Mouse (Mus musculus): Measurements from ENCODE around the gene Cpeb2.
A peak's percentile ranks its signal among the peaks of the same experiment; 100 is the strongest.

Cpeb2 gene

GRCm38 (mm10) chr5:43239141-43239835, 6.3 kb downstream of the Cpeb2 start:
- DNase-seq, result peak; percentile 33

- peak; percentile 21 for DNase-seq
These were observed 7.8 kb downstream of the Cpeb2 start for GRCm38 (mm10) chr5:43240729-43241128.

GRCm38 (mm10) chr5:43246236-43246635, 13.3 kb downstream of the Cpeb2 start:
- no peak for DNase-seq

GRCm38 (mm10) chr5:43246954-43247353, 14.0 kb downstream of the Cpeb2 start:
- no peak for DNase-seq

GRCm38 (mm10) chr5:43248001-43248430, 15.0 kb downstream of the Cpeb2 start:
- DNase-seq, result peak; percentile 38

GRCm38 (mm10) chr5:43257490-43257889, 24.5 kb downstream of the Cpeb2 start:
- peak; percentile 37 for DNase-seq

- peak; percentile 87 for DNase-seq
These were observed 25.6 kb downstream of the Cpeb2 start for GRCm38 (mm10) chr5:43258472-43259142.

- DNase-seq, result peak; percentile 45
These were observed 28.8 kb downstream of the Cpeb2 start for GRCm38 (mm10) chr5:43261814-43262213.

- DNase-seq, result no peak
These were observed 31.0 kb downstream of the Cpeb2 start for GRCm38 (mm10) chr5:43263951-43264350.

- DNase-seq, result no peak
These were observed 31.7 kb downstream of the Cpeb2 start for GRCm38 (mm10) chr5:43264696-43265095.

- no peak for DNase-seq
These were observed 45.0 kb downstream of the Cpeb2 start for GRCm38 (mm10) chr5:43277982-43278381.

GRCm38 (mm10) chr5:43279774-43280173, 46.8 kb downstream of the Cpeb2 start:
- DNase-seq, result no peak

GRCm38 (mm10) chr5:43285756-43286155, 52.8 kb downstream of the Cpeb2 start:
- DNase-seq, result no peak

GRCm38 (mm10) chr5:43289752-43290446, 56.9 kb downstream of the Cpeb2 start:
- no peak for DNase-seq

- no peak for DNase-seq
These were observed 60.2 kb downstream of the Cpeb2 start for GRCm38 (mm10) chr5:43293136-43293535.

GRCm38 (mm10) chr5:43297459-43297858, 64.5 kb downstream of the Cpeb2 start:
- peak; percentile 54 for DNase-seq

GRCm38 (mm10) chr5:43298975-43299374, 66.0 kb downstream of the Cpeb2 start:
- DNase-seq, result no peak

GRCm38 (mm10) chr5:43300076-43300475, 67.1 kb downstream of the Cpeb2 start:
- no peak for DNase-seq

GRCm38 (mm10) chr5:43300979-43301378, 68.0 kb downstream of the Cpeb2 start:
- DNase-seq, result no peak

GRCm38 (mm10) chr5:43303504-43303903, 70.5 kb downstream of the Cpeb2 start:
- no peak for DNase-seq

- no peak for DNase-seq
These were observed 72.5 kb downstream of the Cpeb2 start for GRCm38 (mm10) chr5:43305449-43305848.

- no peak for DNase-seq
These were observed 77.0 kb downstream of the Cpeb2 start for GRCm38 (mm10) chr5:43309961-43310360.

- DNase-seq, result no peak
These were observed 91.4 kb downstream of the Cpeb2 start for GRCm38 (mm10) chr5:43324311-43324862.

GRCm38 (mm10) chr5:43325561-43325960, 92.6 kb downstream of the Cpeb2 start:
- DNase-seq, result no peak
